Mouse (Mus musculus) megakaryocyte, embryonic 14.5 days (primary cell): ENCODE results near the gene Rims4. TPM values are rescaled to one million over a fixed set of nuclear protein-coding genes. Genes with fewer than 3 reads are reported as not detected.

Experiments used
- H3K27me3 ChIP-seq: replicated peaks from 2 replicates; pipeline ENCODE3; 2012; ENCODE audit warnings: inconsistent platforms
- H3K36me3 ChIP-seq: replicated peaks from 2 replicates; pipeline ENCODE3; 2012; ENCODE audit warnings: low read length, inconsistent platforms, mixed read lengths
- H3K4me1 ChIP-seq: 2 replicates; pipeline ENCODE4 v1.6.1; 2012; ENCODE audit warnings: inconsistent platforms
- H3K4me3 ChIP-seq: replicated peaks from 2 replicates; pipeline ENCODE3; 2012; ENCODE audit warnings: moderate library complexity, mild to moderate bottlenecking, inconsistent platforms
- H3K9me3 ChIP-seq: 2 replicates; pipeline ENCODE4 v1.6.1; 2012; ENCODE audit warnings: inconsistent platforms
- FLI1 ChIP-seq: IDR thresholded peaks from 2 replicates; pipeline ENCODE4 v1.6.1; 2012; ENCODE audit warnings: low read length, inconsistent platforms, mixed read lengths
- GATA1 ChIP-seq: IDR thresholded peaks from 3 replicates; pipeline ENCODE4 v1.6.1; 2012; ENCODE audit warnings: mixed read lengths, low read length, inconsistent platforms, borderline replicate concordance
- polyA plus RNA-seq: library from polyadenylated mRNA; stranded (reverse); fragments of >175 nt; gene quantifications from 2 replicates; pipeline ENCODE4 v1.2.3, GENCODE M21; 2012; ENCODE audit warnings: low replicate concordance; ENCODE audit not compliant: insufficient read depth

Rims4 gene
- polyA plus RNA-seq, 1 experiment = not detected

DNA sequence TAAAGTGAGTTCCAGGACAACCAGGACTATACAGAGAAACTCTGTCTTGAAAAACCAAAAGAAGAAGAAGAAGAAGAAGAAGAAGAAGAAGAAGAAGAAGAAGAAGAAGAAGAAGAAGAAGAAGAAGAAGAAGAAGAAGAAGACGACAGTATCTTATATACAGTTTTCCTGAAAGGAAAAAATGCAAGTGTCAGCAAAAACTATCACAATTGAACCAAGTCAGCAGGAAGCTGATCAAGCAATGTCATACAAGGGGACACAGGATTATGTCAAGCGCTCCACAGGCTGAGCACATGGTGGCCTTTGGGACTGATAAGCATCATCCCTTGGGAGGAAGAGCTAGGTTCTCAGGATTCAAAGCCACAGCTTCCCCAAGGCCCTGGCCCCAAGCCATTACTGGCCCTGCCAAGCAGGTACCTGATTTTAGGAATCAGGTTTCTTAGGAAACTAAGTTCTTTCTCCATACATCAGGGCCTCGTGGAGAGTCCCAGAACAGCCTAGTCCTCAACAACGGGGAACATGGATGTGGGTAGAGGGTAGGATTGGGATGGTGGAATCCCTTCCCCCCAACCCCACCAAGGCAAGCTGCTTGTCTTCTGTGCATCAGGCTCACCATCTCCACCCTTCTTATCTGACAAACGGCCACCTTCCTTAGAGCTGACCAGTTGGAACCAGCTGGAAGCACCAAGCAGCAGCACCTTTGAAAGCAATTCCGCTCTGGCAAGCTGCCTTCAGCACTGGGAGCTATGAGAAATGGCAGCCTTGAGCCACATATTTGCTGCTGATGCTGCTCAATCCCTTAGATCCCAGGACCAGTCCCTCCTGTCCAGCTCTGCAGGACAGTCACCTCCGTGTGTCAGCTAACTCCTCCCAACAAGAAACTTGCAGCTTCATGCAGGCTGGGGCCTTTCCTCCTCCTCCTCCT is 24.8 kb downstream of the Rims4 start:
- H3K4me1 ChIP-seq = no peaks in the 10 kb centered on the region
- no peaks in the 10 kb centered on the region for H3K36me3 ChIP-seq
- TF ChIP-seq GATA1 (no peak), FLI1 (no peak)
- H3K27me3 ChIP-seq = peaks cover 38% of the 10 kb centered on the region
- H3K9me3 ChIP-seq = no peaks in the 10 kb centered on the region
- no peak overlapping the region for H3K4me3 ChIP-seq

DNA sequence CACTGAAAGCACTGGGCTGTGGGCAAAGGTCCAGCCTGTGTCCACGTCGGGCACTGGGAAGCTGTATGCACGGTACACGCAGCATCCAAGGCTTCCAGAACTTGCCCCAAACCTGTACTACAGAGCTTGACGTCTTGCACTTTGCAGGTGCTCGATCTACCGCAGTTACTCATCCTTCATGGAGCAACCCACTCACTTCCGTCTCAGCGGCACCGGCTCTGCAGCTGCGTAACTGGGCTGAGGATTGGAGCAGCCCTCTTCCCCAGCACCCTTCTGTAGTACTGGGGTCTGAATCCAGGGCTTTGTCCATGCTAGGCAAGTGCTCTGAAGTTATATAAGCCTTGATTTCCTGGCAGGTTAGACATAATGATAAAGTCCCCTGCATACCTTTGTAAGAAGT is 27.2 kb downstream of the Rims4 start:
- H3K4me3 ChIP-seq = no peak overlapping the region
- H3K9me3 ChIP-seq = no peaks in the 10 kb centered on the region
- no peaks in the 10 kb centered on the region for H3K36me3 ChIP-seq
- TF ChIP-seq GATA1 (no peak), FLI1 (no peak)
- peaks cover 33% of the 10 kb centered on the region for H3K27me3 ChIP-seq
- no peaks in the 10 kb centered on the region for H3K4me1 ChIP-seq

DNA sequence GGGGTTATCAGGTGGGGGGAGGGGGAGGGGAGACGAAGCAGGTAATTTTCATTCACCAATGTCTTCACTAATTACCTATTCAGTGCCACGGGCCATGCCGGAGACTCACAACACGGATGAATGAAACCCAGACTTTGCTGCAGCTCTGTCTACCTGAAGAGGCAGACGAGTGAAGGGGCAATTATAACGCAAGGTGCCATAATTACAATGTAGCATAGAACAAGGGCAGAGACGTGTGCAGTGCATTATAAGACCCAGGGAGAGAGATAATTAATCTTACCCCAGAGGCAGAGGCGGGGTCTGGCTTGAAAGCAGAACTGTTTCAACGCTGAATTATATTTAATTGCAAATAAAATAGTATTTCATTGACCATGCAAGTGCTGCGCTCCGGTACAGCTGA is 27.9 kb downstream of the Rims4 start:
- H3K9me3 ChIP-seq = no peaks in the 10 kb centered on the region
- TF ChIP-seq GATA1 (no peak), FLI1 (no peak)
- H3K4me1 ChIP-seq = no peaks in the 10 kb centered on the region
- peaks cover 32% of the 10 kb centered on the region for H3K27me3 ChIP-seq
- H3K4me3 ChIP-seq = no peak overlapping the region
- no peaks in the 10 kb centered on the region for H3K36me3 ChIP-seq

DNA sequence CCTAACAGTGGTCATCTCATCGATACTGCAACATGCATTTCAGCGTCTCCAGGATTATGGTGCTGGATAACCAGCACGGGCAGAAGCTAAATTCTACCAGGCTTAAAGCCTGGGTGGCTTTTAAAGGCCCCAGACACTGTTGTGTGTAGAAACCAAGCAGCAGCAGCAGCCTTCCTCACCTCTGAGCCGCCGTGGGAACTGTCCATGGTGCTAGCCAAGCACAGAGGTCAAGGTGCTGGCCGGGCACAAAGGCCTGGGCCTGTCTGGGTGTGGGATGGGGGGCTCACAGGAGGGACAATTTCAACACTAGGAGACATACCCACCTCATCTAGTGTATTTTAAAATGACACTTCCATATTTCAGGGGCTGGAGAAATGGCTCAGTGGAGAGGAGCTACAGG is 29.1 kb downstream of the Rims4 start:
- TF ChIP-seq FLI1 (no peak), GATA1 (no peak)

DNA sequence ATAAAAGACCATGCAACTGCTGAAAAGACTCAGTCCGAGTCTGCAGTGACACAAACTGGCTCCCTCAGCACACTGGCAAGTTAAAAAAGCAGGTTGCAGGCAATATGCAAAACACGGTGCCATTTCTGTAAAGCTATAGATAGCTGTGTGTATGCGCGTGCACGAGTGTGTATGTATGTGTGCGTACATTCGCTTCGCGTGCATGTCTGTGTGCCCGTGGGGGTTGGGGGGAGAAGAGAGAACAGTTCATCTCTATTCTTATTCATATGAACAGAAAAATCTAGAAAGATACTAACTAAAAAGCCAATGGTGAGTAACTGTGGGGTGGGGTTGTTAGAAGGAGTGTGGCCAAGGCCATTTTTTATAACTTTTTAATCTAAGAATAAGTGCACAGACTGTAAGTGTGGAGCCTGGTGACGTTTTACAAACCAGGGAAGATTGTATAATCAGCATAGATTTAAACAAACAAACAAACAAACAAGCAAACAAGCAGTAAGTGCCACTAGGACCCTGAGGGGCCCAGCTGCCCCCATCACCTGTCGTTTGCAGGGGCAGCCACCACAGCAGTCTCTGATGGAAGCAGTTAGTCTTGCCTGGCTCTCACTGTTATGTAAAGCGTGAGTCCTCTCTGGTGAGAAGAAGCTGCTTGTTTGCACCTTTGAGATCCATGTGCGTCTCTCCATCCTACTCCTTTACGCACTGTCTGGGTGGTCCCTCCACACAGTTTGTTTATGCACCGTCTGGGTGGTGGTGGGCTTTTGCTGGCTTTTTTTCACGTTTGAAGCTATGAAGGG is 35.4 kb downstream of the Rims4 start:
- Histone ChIP-seq H3K27me3 (peaks cover 54% of the 10 kb centered on the region), H3K4me3 (no peak overlapping the region), H3K4me1 (no peaks in the 10 kb centered on the region; the same call in 1 of the 2 replicates), H3K9me3 (no peaks in the 10 kb centered on the region), H3K36me3 (no peaks in the 10 kb centered on the region)
- no peak for TF ChIP-seq GATA1
- TF ChIP-seq FLI1 = no peak

More for the DNA sequence above, 29.1 kb downstream of the Rims4 start:
- no peaks in the 10 kb centered on the region for H3K36me3 ChIP-seq
- H3K4me1 ChIP-seq = no peaks in the 10 kb centered on the region
- H3K27me3 ChIP-seq = peaks cover 31% of the 10 kb centered on the region
- H3K9me3 ChIP-seq = no peaks in the 10 kb centered on the region
- no peak overlapping the region for H3K4me3 ChIP-seq

DNA sequence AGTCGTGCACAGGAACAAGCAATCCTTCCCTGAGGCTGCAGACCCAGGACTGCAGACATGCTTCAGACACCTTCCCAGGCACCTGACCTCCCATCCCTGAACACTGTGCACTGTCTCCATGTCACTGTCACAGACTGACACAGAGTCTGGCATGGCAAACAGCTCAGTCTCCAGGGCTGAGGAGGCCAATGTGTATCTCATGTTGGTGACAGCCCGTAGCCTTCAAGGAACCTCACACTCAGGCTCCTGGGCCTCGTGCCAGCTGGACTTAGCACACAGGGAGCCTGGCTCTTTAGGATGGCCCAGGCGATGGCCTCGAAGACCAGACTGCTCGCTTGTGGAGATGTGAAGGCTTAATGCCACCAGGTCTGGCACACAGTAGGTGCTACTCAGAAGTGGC is 37.6 kb downstream of the Rims4 start:
- TF ChIP-seq FLI1 (no peak), GATA1 (no peak)
- Histone ChIP-seq H3K36me3 (no peaks in the 10 kb centered on the region), H3K4me1 (no peaks in the 10 kb centered on the region; the same call in 1 of the 2 replicates), H3K27me3 (peaks cover 67% of the 10 kb centered on the region), H3K4me3 (peak overlapping the region; percentile 1), H3K9me3 (no peaks in the 10 kb centered on the region)

DNA sequence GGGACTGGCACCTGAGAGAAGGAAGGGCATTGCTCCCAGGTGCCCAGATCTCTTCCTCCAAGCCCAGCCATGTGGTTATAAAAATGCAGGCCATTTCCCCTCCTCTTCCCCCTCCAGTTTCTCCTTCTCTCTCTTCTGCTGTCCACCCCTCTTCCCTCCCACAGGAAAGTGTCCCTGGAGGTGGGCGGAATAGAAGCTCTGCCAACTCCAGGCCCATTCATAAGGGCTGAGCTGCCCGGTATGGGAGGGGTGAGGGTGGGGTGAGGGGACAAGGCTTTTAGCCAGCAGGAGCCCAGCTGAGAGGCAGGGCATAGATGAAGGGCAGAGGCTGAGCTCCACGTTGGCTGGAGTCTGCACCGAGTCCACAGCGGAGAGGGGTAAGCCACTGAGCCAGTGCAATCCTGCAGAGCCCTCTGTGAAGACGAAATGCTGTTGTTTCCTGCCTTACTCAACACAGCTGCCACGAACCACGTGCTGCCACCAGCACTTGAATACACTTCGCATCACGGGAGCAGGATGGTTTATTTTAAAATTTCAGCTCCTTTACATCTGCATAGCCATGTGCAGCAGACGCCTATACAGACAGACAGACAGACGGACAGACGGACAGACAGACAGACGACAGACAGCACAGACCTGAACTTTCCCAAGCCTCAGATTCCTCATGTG is 41.5 kb downstream of the Rims4 start:
- TF ChIP-seq GATA1 (no peak), FLI1 (no peak)
- no peaks in the 10 kb centered on the region for H3K9me3 ChIP-seq
- no peaks in the 10 kb centered on the region; the same call in 1 of the 2 replicates for H3K4me1 ChIP-seq
- peaks cover 78% of the 10 kb centered on the region for H3K27me3 ChIP-seq
- H3K4me3 ChIP-seq = no peak overlapping the region
- no peaks in the 10 kb centered on the region for H3K36me3 ChIP-seq

DNA sequence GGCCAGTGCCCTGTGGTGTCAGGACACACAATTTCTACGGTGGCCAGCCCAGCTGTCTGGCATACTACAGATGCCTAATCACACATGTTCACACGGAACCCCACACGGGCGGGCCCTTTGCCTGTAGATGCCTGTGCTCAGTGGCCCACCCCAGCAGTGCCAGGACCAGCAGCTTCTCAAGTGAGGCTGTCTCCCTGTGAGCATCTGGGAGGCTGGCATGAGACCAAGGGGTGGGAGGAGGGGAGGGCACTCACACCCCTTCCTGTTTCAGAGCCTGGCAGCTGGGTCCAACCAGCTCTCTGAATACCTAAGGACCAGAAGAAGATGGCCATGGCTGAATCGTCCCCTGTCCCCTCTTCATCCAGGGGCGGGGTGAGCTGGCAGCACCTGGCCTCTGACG is 43.0 kb downstream of the Rims4 start:
- no peak for TF ChIP-seq FLI1
- no peak for TF ChIP-seq GATA1
- H3K27me3 ChIP-seq = peaks cover 76% of the 10 kb centered on the region
- H3K4me1 ChIP-seq = no peaks in the 10 kb centered on the region; the same call in 1 of the 2 replicates
- H3K9me3 ChIP-seq = no peaks in the 10 kb centered on the region
- no peak overlapping the region for H3K4me3 ChIP-seq
- H3K36me3 ChIP-seq = no peaks in the 10 kb centered on the region

DNA sequence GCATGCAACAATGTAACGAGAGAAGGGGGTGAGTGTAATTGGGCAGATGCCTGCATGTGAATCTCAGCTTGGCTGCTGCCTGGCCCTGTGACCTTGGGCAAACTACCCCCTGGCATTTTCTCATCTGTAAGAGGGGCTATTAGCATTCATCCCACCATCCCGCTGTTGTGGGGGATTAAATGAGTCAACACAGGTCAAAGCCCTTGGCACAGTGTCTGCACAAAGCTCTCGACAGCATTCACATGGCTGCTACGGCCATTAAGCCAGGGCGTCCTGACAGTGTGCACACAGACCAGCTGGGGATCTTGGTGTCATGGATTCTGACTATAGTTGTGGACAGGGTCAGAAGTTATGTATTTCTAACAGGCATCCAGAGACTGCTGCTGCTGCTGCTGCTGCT is 43.6 kb downstream of the Rims4 start:
- Histone ChIP-seq H3K9me3 (no peaks in the 10 kb centered on the region), H3K4me1 (no peaks in the 10 kb centered on the region), H3K4me3 (no peak overlapping the region), H3K27me3 (peaks cover 78% of the 10 kb centered on the region), H3K36me3 (no peaks in the 10 kb centered on the region)
- TF ChIP-seq FLI1 (no peak), GATA1 (no peak)
